ENCODE assay signal across 10 mouse cellular contexts in the genomic region with DNA sequence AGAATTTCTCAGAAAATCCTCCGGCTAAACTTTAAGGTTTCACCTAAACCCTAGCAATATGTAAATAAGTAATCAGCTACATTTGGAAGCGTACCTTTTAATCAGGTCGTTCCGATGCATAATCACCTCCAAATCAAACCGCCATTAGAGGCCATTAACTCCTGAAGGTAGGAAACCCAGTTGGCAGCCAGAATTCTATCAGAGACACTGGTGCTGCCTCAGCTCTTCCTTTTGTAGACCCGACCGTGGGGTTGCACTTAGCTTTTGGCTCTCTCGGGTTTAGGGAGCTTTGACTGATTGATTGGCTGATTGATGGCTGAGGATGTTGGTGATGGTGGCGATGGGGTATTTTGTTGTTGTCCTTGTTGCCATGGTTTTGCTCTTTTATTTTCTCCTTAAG.
DNase-seq lines count a peak whose midpoint lies in the region; ATAC-seq lines count a peak whose summit lies in the region.
"Had no signal": no experiment of that assay in that cellular context is flagged by ENCODE, and none has a peak within 500 bp of the region (broad histone marks: within the 10 kb centered on the region; RNA-seq: fewer than 3 reads in every experiment).

No protein-coding gene starts in this region.

- peaks cover 14% of the 10 kb centered on the region for H3K4me1 ChIP-seq in embryonic facial prominence, embryonic 13.5 days
- H3K4me1 ChIP-seq in embryonic facial prominence, embryonic 10.5 days: peaks cover 37% of the 10 kb centered on the region
- no peaks in the 10 kb centered on the region; the same call in none of the 2 replicates for H3K4me1 ChIP-seq in hindbrain, embryonic 11.5 days (replicated peaks; ENCODE audit: control insufficient read depth, insufficient read depth, low read length)
- H3K4me1 ChIP-seq in midbrain, embryonic 14.5 days (ENCODE audit: control insufficient read depth, insufficient read depth, low read length): peaks cover 31% of the 10 kb centered on the region
- H3K4me1 ChIP-seq in limb, embryonic 10.5 days: peaks cover 14% of the 10 kb centered on the region

- H3K27me3 ChIP-seq in embryonic facial prominence, embryonic 13.5 days: no peaks in the 10 kb centered on the region
- no peaks in the 10 kb centered on the region; the same call in 1 of the 2 replicates for H3K27me3 ChIP-seq in embryonic facial prominence, embryonic 10.5 days (replicated peaks; ENCODE audit: low read depth, poor library complexity, severe bottlenecking)
- no peaks in the 10 kb centered on the region for H3K27me3 ChIP-seq in hindbrain, embryonic 11.5 days (ENCODE audit: control insufficient read depth, insufficient read depth, low read length)
- H3K27me3 ChIP-seq in midbrain, embryonic 14.5 days (ENCODE audit: control insufficient read depth, insufficient read depth, low read length): no peaks in the 10 kb centered on the region
- H3K27me3 ChIP-seq in limb, embryonic 10.5 days (ENCODE audit: low read depth, poor library complexity, severe bottlenecking): no peaks in the 10 kb centered on the region
- H3K27me3 ChIP-seq: limb, embryonic 15.5 days; lung, embryonic 15.5 days had no signal

- DNase-seq in embryonic facial prominence, embryonic 10.5 days (ENCODE audit: low spot score): no peak
- peak; percentile 33 for DNase-seq in embryo, embryonic 10 days (ENCODE audit: low spot score)
- peak; percentile 35 for DNase-seq in hindbrain, embryonic 11.5 days (ENCODE audit: low spot score)
- peak; percentile 40 for DNase-seq in midbrain, embryonic 14.5 days
- no peak for DNase-seq in limb, embryonic 10.5 days (ENCODE audit: low spot score)
- no peak for DNase-seq in lung, postnatal 36 days

- ATAC-seq in embryonic facial prominence, embryonic 13.5 days (ENCODE audit: insufficient number of reproducible peaks, insufficient read depth, low FRiP score, low TSS enrichment, low read depth): no peak
- ATAC-seq in hindbrain, embryonic 11.5 days (ENCODE audit: low FRiP score): peak; percentile 39; the same call in 1 of the 2 replicates
- no peak for ATAC-seq in midbrain, embryonic 14.5 days (ENCODE audit: low FRiP score, low TSS enrichment)
- ATAC-seq in granulocyte monocyte progenitor cell, adult 5-6 weeks (replicated peaks; ENCODE audit: poor library complexity, severe bottlenecking): no peak

- H3K4me3 ChIP-seq in embryonic facial prominence, embryonic 13.5 days: no peak overlapping the region
- H3K4me3 ChIP-seq in embryonic facial prominence, embryonic 10.5 days: no peak overlapping the region
- H3K4me3 ChIP-seq in hindbrain, embryonic 11.5 days (ENCODE audit: low read depth, low read length): no peak overlapping the region
- H3K4me3 ChIP-seq in midbrain, embryonic 14.5 days (replicated peaks; ENCODE audit: low read depth, low read length): no peak overlapping the region
- no peak overlapping the region for H3K4me3 ChIP-seq in limb, embryonic 10.5 days
- H3K4me3 ChIP-seq: limb, embryonic 15.5 days; lung, embryonic 15.5 days had no signal

- no peaks in the 10 kb centered on the region for H3K36me3 ChIP-seq in embryonic facial prominence, embryonic 13.5 days
- H3K36me3 ChIP-seq in embryonic facial prominence, embryonic 10.5 days (replicated peaks): no peaks in the 10 kb centered on the region
- H3K36me3 ChIP-seq in hindbrain, embryonic 11.5 days (ENCODE audit: control insufficient read depth, insufficient read depth, low read length): no peaks in the 10 kb centered on the region
- H3K36me3 ChIP-seq in midbrain, embryonic 14.5 days (ENCODE audit: control insufficient read depth, insufficient read depth, low read length): no peaks in the 10 kb centered on the region
- no peaks in the 10 kb centered on the region for H3K36me3 ChIP-seq in limb, embryonic 10.5 days
- H3K36me3 ChIP-seq: limb, embryonic 15.5 days; lung, embryonic 15.5 days had no signal

- no peak overlapping the region for H3K27ac ChIP-seq in embryonic facial prominence, embryonic 13.5 days
- H3K27ac ChIP-seq in embryonic facial prominence, embryonic 10.5 days (replicated peaks): no peak overlapping the region
- H3K27ac ChIP-seq in hindbrain, embryonic 11.5 days (ENCODE audit: low read depth, low read length): no peak overlapping the region
- peak overlapping the region; percentile 82 for H3K27ac ChIP-seq in midbrain, embryonic 14.5 days (replicated peaks; ENCODE audit: low read depth, low read length)
- H3K27ac ChIP-seq in limb, embryonic 10.5 days: no peak overlapping the region
- H3K27ac ChIP-seq: limb, embryonic 15.5 days; lung, embryonic 15.5 days had no signal

- H3K4me2 ChIP-seq in embryonic facial prominence, embryonic 13.5 days: peak overlapping the region; percentile 9; the same call in 1 of the 2 replicates
- peak overlapping the region; percentile 15; the same call in 1 of the 2 replicates for H3K4me2 ChIP-seq in hindbrain, embryonic 11.5 days (replicated peaks; ENCODE audit: low read depth, low read length)
- H3K4me2 ChIP-seq in midbrain, embryonic 14.5 days (ENCODE audit: low read length): peak overlapping the region; percentile 38
- H3K4me2 ChIP-seq: limb, embryonic 15.5 days; lung, embryonic 15.5 days had no signal

- H3K9ac ChIP-seq in embryonic facial prominence, embryonic 13.5 days: no peak overlapping the region
- no peak overlapping the region for H3K9ac ChIP-seq in hindbrain, embryonic 11.5 days (ENCODE audit: low read depth, low read length)
- H3K9ac ChIP-seq in midbrain, embryonic 14.5 days (replicated peaks; ENCODE audit: low read length): no peak overlapping the region
- H3K9ac ChIP-seq: limb, embryonic 15.5 days; lung, embryonic 15.5 days had no signal

- WGBS in embryonic facial prominence, embryonic 13.5 days: 27% methylated on average over 9 of the region's 9 CpGs
- WGBS in embryonic facial prominence, embryonic 10.5 days: 29% methylated on average over 9 of the region's 9 CpGs
- 19% methylated on average over 9 of the region's 9 CpGs for WGBS in hindbrain, embryonic 11.5 days
- WGBS in midbrain, embryonic 14.5 days: 12% methylated on average over 9 of the region's 9 CpGs
- 26% methylated on average over 9 of the region's 9 CpGs for WGBS in limb, embryonic 10.5 days

- H3K9me3 ChIP-seq in embryonic facial prominence, embryonic 13.5 days: no peaks in the 10 kb centered on the region
- no peaks in the 10 kb centered on the region for H3K9me3 ChIP-seq in embryonic facial prominence, embryonic 10.5 days
- no peaks in the 10 kb centered on the region for H3K9me3 ChIP-seq in hindbrain, embryonic 11.5 days (ENCODE audit: control insufficient read depth, low read length)
- H3K9me3 ChIP-seq in midbrain, embryonic 14.5 days (ENCODE audit: control insufficient read depth, low read length): no peaks in the 10 kb centered on the region
- no peaks in the 10 kb centered on the region for H3K9me3 ChIP-seq in limb, embryonic 10.5 days (replicated peaks)
- H3K9me3 ChIP-seq: limb, embryonic 15.5 days; lung, embryonic 15.5 days had no signal

Comparison
In these comparisons a context has a peak if more than half of its experiments do, and no peak if none do; other contexts are left out.
1. DNase-seq: peak in embryo, embryonic 10 days (single experiment), hindbrain, embryonic 11.5 days (single experiment) and midbrain, embryonic 14.5 days (single experiment); none in embryonic facial prominence, embryonic 10.5 days (single experiment), limb, embryonic 10.5 days (single experiment) and lung, postnatal 36 days (single experiment).
2. Peak in every context shown above with its lines, with median percentiles within 50 percentile points of each other: H3K4me2 ChIP-seq.